Mouse (Mus musculus) cerebellum, adult (tissue): ENCODE data around the gene Slc16a12.
A peak's percentile ranks its signal among the peaks of the same experiment; 100 is the strongest.

Experiments used
- ATAC-seq: cut with Nextera tagmentation; 2 replicates; pipeline ENCODE4 v1.9.2; 2017; ENCODE audit warnings: mild to moderate bottlenecking, moderate library complexity, mixed read lengths; ENCODE audit not compliant: insufficient number of reproducible peaks, low FRiP score, low TSS enrichment

The Slc16a12 gene

GRCm38 (mm10) chr19:34730584-34730983 is 16.5 kb downstream of the Slc16a12 start:
- no peak for ATAC-seq

DNA sequence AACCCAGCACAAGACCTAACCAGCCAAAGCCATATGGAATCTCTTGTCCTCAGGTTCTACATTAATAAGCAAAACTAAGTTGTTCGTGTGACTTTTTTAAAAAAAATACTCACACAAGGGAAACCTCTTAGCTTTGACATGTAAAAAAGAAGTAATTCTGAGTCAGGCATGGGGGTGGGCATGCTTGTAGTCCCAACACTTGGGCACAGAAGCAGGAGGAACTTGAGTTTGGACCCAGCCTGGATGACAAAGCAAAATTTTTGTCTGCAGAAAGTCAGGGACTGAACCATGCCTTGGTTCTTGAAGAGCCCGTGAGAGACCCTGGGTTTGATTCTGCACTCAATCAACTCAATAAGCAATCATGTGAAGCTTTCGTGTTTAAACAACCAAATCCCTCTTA is 17.6 kb downstream of the Slc16a12 start:
- ATAC-seq: no peak

DNA sequence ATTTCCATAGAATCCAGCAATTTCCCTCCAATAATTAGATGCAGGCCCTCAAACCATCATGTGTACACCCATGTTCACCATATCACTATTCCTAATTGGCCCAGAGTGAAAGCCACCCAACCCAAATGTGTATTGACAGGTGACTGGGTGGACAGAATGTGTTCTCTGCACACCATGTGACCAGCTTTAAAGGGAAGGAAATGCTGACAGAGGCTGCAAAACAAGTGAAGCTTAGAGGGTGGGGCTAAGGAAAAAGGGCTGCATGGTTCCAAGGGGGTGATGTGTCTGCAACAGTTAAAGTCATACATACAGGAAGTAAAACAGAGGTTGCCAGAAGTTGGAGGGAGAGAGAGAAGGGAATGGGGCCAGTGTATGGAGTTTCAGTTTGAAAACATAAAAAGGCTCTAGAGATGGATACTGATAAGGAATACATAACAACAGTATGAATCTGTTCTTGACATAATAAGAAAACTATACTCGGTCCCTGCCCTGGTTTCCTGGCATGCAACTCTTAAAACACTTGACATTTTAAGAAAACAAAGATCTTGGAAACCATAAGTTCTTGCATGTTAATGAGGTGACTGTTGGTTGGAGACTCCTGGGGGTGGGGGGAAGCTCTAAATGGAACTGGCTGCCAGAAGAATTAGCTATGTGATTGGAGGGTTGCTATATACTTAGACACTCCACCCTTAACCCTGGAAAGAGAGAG is 20.7 kb downstream of the Slc16a12 start:
- ATAC-seq: no peak

- no peak for ATAC-seq
Measured at GRCm38 (mm10) chr19:34725418-34725817, 21.7 kb downstream of the Slc16a12 start.

DNA sequence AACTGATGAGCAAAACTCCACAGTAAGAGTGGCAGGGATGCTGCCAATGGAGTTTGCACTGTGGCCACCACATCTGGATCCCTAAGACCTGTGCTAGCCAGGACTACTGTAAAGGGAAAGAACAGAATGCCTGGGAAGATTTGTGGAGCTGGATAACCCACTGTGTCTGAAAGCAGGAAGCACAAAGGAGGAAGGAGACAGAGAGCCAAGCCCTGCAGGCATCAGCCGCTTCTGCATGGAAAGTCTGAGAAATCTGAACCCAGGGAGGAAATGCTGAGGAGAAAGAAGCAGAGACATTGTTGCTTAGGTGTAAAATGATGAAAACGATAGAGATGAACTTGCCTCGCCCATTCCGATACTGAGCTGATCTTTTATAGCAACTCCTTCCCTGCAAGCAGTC is 22.5 kb downstream of the Slc16a12 start:
- ATAC-seq: no peak

DNA sequence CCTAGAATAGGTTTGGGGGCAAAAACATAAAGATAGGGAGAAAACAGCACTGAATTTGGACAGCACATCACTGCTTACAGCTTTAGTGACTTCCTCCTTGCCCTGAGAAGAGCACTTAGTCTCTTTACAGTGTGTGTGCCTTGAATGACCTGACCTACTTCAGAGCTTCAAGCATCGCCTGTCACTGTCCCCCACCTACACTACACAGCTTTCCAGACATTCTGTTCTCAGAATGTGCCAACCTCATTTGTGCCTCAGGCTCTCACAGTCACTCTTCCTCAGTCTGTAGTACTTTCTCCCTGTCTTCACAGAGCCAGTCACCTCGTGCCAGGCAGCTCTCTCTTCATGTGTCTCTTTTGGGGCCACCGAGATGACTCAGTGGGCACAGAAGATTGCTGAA is 24.5 kb downstream of the Slc16a12 start:
- peak; percentile 61 for ATAC-seq

GRCm38 (mm10) chr19:34720130-34720529 is 27.0 kb downstream of the Slc16a12 start:
- no peak for ATAC-seq

GRCm38 (mm10) chr19:34718963-34719362 is 28.1 kb downstream of the Slc16a12 start:
- no peak for ATAC-seq

GRCm38 (mm10) chr19:34718478-34718877 is 28.6 kb downstream of the Slc16a12 start:
- no peak for ATAC-seq

- ATAC-seq: no peak
Measured at GRCm38 (mm10) chr19:34715895-34716294, 31.2 kb downstream of the Slc16a12 start.

GRCm38 (mm10) chr19:34714250-34714666 is 32.8 kb downstream of the Slc16a12 start:
- ATAC-seq: no peak

GRCm38 (mm10) chr19:34712050-34712449 is 35.0 kb downstream of the Slc16a12 start:
- ATAC-seq: no peak

GRCm38 (mm10) chr19:34708221-34708620 is 38.9 kb downstream of the Slc16a12 start:
- ATAC-seq: no peak

GRCm38 (mm10) chr19:34707571-34707970 is 39.5 kb downstream of the Slc16a12 start:
- no peak for ATAC-seq

DNA sequence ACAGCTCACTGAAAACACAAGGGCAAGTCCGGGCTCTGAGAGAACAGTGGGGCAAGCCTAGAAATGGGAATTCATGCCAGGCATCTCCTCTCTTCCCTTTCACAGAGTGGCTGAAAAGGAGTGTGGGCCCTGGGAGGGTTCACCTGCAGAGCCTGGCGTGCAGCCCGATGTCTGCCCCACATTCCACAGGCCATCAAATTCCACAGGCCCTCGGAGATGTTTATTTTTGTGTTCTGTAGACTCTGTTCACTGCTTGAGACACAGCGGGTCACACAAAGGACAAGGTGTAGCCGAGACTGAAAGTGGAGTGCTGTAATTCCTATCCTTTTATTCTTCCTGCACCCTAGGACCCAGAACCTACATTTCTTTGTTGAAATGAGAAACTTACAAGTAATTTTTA is 40.8 kb downstream of the Slc16a12 start:
- no peak for ATAC-seq

DNA sequence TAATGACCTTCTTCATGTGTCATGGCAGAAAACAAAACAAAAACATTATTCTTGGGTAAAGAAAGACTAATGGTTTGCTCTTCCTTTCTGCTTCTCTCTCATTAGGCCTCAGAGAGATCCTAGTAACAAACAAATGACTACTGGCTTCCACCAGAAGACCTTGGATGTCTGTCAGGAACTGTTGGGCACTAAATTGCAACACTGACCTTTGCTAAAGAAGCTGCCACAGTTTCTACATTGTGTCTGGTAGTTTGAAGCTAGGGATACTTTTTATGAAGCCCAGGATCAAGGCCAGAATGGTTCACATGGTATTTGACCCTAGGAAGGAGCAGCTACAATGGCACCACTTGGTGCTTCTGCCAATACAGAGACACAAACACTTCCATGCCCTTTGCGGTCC is 41.9 kb downstream of the Slc16a12 start:
- no peak for ATAC-seq

DNA sequence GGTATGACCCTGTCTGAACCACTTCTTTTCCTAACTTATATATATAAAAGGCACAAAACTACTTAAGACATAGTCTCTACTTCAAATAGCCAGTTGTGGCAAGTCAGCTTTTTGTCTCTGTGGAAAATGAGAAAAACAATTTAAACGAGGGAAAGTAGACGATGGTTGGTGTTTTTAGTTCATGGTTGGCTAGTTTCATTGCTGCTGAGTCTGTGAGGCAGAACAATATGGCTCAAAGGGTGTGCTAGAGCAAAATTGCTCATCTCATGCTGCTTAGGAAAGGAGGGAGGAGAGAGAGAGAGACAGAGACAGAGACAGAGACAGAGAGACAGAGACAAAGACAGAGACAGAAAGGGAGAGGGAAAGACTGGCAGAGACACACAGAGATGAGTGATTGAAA is 47.8 kb downstream of the Slc16a12 start:
- no peak for ATAC-seq

- ATAC-seq: no peak
Measured at GRCm38 (mm10) chr19:34698852-34699251, 48.2 kb downstream of the Slc16a12 start.

GRCm38 (mm10) chr19:34698432-34698831 is 48.7 kb downstream of the Slc16a12 start:
- ATAC-seq: no peak

GRCm38 (mm10) chr19:34697461-34697860 is 49.6 kb downstream of the Slc16a12 start:
- no peak for ATAC-seq

GRCm38 (mm10) chr19:34696352-34696986 is 50.6 kb downstream of the Slc16a12 start:
- no peak for ATAC-seq

DNA sequence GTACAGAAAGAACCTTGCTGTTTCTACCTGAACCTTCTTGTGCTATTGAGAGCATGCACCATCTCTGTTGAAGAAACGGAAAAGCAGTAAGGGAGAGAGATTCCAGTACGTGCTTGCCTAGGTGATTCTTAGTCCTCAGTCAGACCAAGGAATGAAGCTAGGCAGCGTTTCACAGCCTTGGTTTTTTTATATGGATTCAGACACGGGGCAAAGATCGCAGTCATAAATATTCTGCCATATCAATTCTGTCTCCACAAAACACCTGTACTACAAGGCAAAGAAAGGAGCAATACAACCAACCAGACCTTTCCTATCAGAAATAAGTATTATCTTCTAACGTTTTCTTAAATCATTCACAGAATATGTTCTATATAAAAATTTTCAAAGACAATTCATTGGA is 55.7 kb downstream of the Slc16a12 start:
- ATAC-seq: no peak
